ENCODE assay signal across 22 mouse cellular contexts in genomic region chr14:56647206-56647605, GRCm38 (mm10).
"Had no signal": no experiment of that assay in that cellular context is flagged by ENCODE, and none has a peak within 500 bp of the region (broad histone marks: within the 10 kb centered on the region; RNA-seq: fewer than 3 reads in every experiment).

No protein-coding gene starts in this region.

- H3K4me3 ChIP-seq: layer of hippocampus, adult 2 months; limb, embryonic 12.5 days; limb, embryonic 15.5 days; liver, embryonic 12.5 days; liver, embryonic 15.5 days; lung, embryonic 15.5 days; megakaryocyte, embryonic 14.5 days; midbrain, embryonic 10.5 days; midbrain, embryonic 13.5 days had no signal

- H3K27me3 ChIP-seq: limb, embryonic 12.5 days; limb, embryonic 15.5 days; liver, embryonic 12.5 days; liver, embryonic 15.5 days; lung, embryonic 15.5 days; megakaryocyte, embryonic 14.5 days; midbrain, embryonic 13.5 days had no signal

- H3K9ac ChIP-seq: limb, embryonic 12.5 days; limb, embryonic 15.5 days; liver, embryonic 12.5 days; liver, embryonic 15.5 days; lung, embryonic 15.5 days; midbrain, embryonic 13.5 days had no signal

- DNase-seq: kidney, adult 18-20 months; kidney, adult 9 months; kidney, postnatal 25 days; layer of hippocampus, adult 9-11 months; left cerebral cortex, postnatal 4 days; lung, adult 18-20 months; lung, postnatal 10 days; lung, postnatal 36 days; thymus, adult 2 months; thymus, postnatal 14 days; thymus, postnatal 4 days had no signal

- ATAC-seq: intestine, embryonic 16.5 days; liver, embryonic 12.5 days; midbrain, embryonic 13.5 days had no signal

- H3K4me1 ChIP-seq: limb, embryonic 12.5 days; limb, embryonic 15.5 days; liver, embryonic 12.5 days; liver, embryonic 15.5 days; lung, embryonic 15.5 days; midbrain, embryonic 10.5 days; midbrain, embryonic 13.5 days had no signal

- H3K4me2 ChIP-seq: limb, embryonic 12.5 days; limb, embryonic 15.5 days; liver, embryonic 12.5 days; liver, embryonic 15.5 days; lung, embryonic 15.5 days; midbrain, embryonic 13.5 days had no signal

- H3K9me3 ChIP-seq: limb, embryonic 12.5 days; limb, embryonic 15.5 days; liver, embryonic 12.5 days; liver, embryonic 15.5 days; lung, embryonic 15.5 days; megakaryocyte, embryonic 14.5 days; midbrain, embryonic 10.5 days; midbrain, embryonic 13.5 days had no signal

- H3K27ac ChIP-seq: kidney, postnatal 0 days; layer of hippocampus, adult 2 months; limb, embryonic 12.5 days; limb, embryonic 15.5 days; liver, embryonic 12.5 days; liver, embryonic 15.5 days; lung, embryonic 15.5 days; midbrain, embryonic 10.5 days; midbrain, embryonic 13.5 days had no signal

- H3K36me3 ChIP-seq: limb, embryonic 12.5 days; liver, embryonic 12.5 days; lung, embryonic 15.5 days; midbrain, embryonic 10.5 days; midbrain, embryonic 13.5 days had no signal
